Mouse (Mus musculus) central nervous system, embryonic 18 days (tissue): ENCODE results near the gene Sipa1l1. TPM values are rescaled to one million over a fixed set of nuclear protein-coding genes. Genes with fewer than 3 reads are reported as not detected.

Experiments used
- polyA plus RNA-seq: library from polyadenylated mRNA; depleted of rRNA; stranded (reverse); fragments of >200 nt; gene quantifications from 2 replicates; pipeline ENCODE4 v1.2.3, GENCODE M21; 2012; rRNA removed

The Sipa1l1 gene
- 28.0 and 29.5 TPM in 2 replicates for polyA plus RNA-seq

DNA sequence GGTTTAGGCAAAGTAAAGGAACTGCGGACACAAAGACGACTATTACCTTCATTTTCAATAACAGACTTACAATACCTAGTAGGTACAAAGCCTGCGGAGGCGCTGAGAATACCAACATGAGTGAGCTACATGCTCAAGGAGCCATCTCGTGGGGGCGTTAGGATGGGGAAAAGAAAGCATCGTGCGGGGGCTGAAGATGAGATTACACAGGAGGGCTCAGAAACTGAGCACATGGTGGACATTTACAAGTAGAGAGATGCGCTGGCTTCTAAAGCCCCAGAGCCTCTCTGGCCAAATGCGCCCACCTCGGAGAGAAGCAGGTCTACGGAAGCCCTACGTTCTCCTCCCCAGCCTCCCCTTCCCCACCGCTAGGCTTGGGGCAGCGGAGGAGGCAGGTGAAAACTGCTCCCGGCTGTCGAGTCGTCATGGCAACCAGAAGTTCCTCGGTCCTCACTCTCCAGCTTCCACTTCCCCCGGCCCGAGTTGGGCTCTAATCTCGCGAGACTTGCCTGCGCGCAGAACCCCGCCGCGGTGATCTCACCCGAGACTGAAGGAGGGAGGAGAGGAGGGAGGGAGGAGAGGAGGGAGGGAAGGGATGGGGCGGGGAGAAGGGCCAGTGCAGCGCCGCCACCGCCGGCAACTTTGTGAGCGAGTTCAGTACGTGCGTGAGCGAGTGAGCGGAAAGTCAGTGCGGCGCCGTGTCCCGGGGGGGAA is at the start of gene Sipa1l1:
TSS of gene Sipa1l1 (plus strand) at position 501 of the 714 bp plus-strand sequence.

